Mouse (Mus musculus) erythroid progenitor cell, adult 5-6 weeks (primary cell): ENCODE data around the gene Klk1b4. TPM values are rescaled to one million over a fixed set of nuclear protein-coding genes. Genes with fewer than 3 reads are reported as not detected.
"Not testable (repeated sequence)": the region's sequence is repeated elsewhere in the genome, so short reads cannot be mapped to it uniquely, and the experiment has no call there.

Experiments
- ATAC-seq: replicated peaks from 2 replicates; pipeline ENCODE4 v1.8.0; 2016; ENCODE audit warnings: moderate number of reproducible peaks, mild to moderate bottlenecking, moderate TSS enrichment, inconsistent platforms; ENCODE audit not compliant: poor library complexity, low FRiP score, severe bottlenecking
- total RNA-seq, 2 experiments: library from RNA; stranded (forward) in 1 of 2; stranded (reverse) in 1 of 2; fragments of 150-400 nt in 1 of 2; fragments of 186-747, 209-891 nt in 1 of 2; gene quantifications; 2 replicates each; pipeline versions ENCODE4 v1.2.3 to v1.2.4; 2015 to 2017; ENCODE audit warnings: low replicate concordance in 2 of 2

Klk1b4 gene
- total RNA-seq (2015; ENCODE audit: low replicate concordance) = not detected in 2 replicates
- total RNA-seq (2017; ENCODE audit: low replicate concordance) = not detected in 2 replicates

- not testable (repeated sequence) for ATAC-seq
Observed at GRCm38 (mm10) chr7:44207135-44207534, at the start of gene Klk1b4. Gene Klk1b4 (plus strand): TSS chr7:44207435.

GRCm38 (mm10) chr7:44179299-44180045 is 27.8 kb upstream of the Klk1b4 start:
- no peak for ATAC-seq

- ATAC-seq = not testable (repeated sequence)
Observed at GRCm38 (mm10) chr7:44186516-44186915, 20.7 kb upstream of the Klk1b4 start.

- not testable (repeated sequence) for ATAC-seq
Observed at GRCm38 (mm10) chr7:44187936-44188335, 19.3 kb upstream of the Klk1b4 start, which contains the start of gene Klk1b24. Gene Klk1b24 (plus strand): TSS chr7:44188236.

GRCm38 (mm10) chr7:44193466-44193865 is 13.8 kb upstream of the Klk1b4 start:
- ATAC-seq = not testable (repeated sequence)

GRCm38 (mm10) chr7:44197891-44198290 is 9.3 kb upstream of the Klk1b4 start, which contains the start of gene Klk1b3:
Gene Klk1b3 (plus strand): TSS chr7:44198191.
- ATAC-seq = no peak

GRCm38 (mm10) chr7:44208307-44208706 is 1.1 kb downstream of the Klk1b4 start:
- ATAC-seq = no peak

GRCm38 (mm10) chr7:44215645-44216044 is 8.4 kb downstream of the Klk1b4 start, which contains the start of gene Klk1b5:
Gene Klk1b5 (plus strand): TSS chr7:44215945.
- ATAC-seq = no peak

- 0 out of 2 replicates have a peak, but pooled peaks have one; percentile 49 for ATAC-seq
Observed at GRCm38 (mm10) chr7:44221601-44222000, 14.4 kb downstream of the Klk1b4 start.

GRCm38 (mm10) chr7:44222335-44222734 is 15.1 kb downstream of the Klk1b4 start:
- ATAC-seq = not testable (repeated sequence)

- ATAC-seq = no peak
Observed at GRCm38 (mm10) chr7:44225076-44225475, 17.8 kb downstream of the Klk1b4 start, which contains the start of gene Klk1. Gene Klk1 (plus strand): TSS chr7:44225360.

GRCm38 (mm10) chr7:44235909-44236308 is 28.7 kb downstream of the Klk1b4 start, which contains the start of gene Gm36864:
Gene Gm36864 (plus strand): TSS chr7:44236177.
- no peak for ATAC-seq

- ATAC-seq = no peak
Observed at GRCm38 (mm10) chr7:44239913-44240312, 32.7 kb downstream of the Klk1b4 start.

- ATAC-seq = no peak
Observed at GRCm38 (mm10) chr7:44240712-44241111, 33.5 kb downstream of the Klk1b4 start.

GRCm38 (mm10) chr7:44241163-44241562 is 33.9 kb downstream of the Klk1b4 start:
- no peak for ATAC-seq

- ATAC-seq = no peak
Observed at GRCm38 (mm10) chr7:44244080-44244479, 36.8 kb downstream of the Klk1b4 start.

GRCm38 (mm10) chr7:44246055-44246983 is 39.1 kb downstream of the Klk1b4 start, which contains the start of the genes 1700028J19Rik and 2410002F23Rik:
Gene 1700028J19Rik (minus strand): TSS chr7:44246695.
Gene 2410002F23Rik (plus strand): TSS chr7:44246722.
- ATAC-seq = peak; percentile 87

GRCm38 (mm10) chr7:44246984-44247470 is 39.8 kb downstream of the Klk1b4 start:
- ATAC-seq = peak; percentile 9; the same call in 1 of the 2 replicates

- no peak for ATAC-seq
Observed at GRCm38 (mm10) chr7:44247971-44248370, 40.7 kb downstream of the Klk1b4 start.

GRCm38 (mm10) chr7:44249248-44249647 is 42.0 kb downstream of the Klk1b4 start:
- no peak for ATAC-seq
